23 mouse cellular contexts compared by ENCODE assay signal in genomic region chr11:43589530-43590072, GRCm38 (mm10). TPM values are rescaled to one million over a fixed set of nuclear protein-coding genes. Genes with fewer than 3 reads are reported as not detected.
A peak's percentile ranks its signal among the peaks of the same experiment; 100 is the strongest.
DNase-seq lines count a peak whose midpoint lies in the region; ATAC-seq lines count a peak whose summit lies in the region.
"Had no signal": no experiment of that assay in that cellular context is flagged by ENCODE, and none has a peak within 500 bp of the region (broad histone marks: within the 10 kb centered on the region; RNA-seq: fewer than 3 reads in every experiment).

No protein-coding gene starts in this region.

- H3K4me1 ChIP-seq in hindbrain, embryonic 12.5 days: peaks cover 8% of the 10 kb centered on the region; the same call in 1 of the 2 replicates
- H3K4me1 ChIP-seq in hindbrain, embryonic 14.5 days (replicated peaks; ENCODE audit: control insufficient read depth, insufficient read depth, low read length): no peaks in the 10 kb centered on the region; the same call in 1 of the 2 replicates
- peaks cover 4% of the 10 kb centered on the region; the same call in 1 of the 2 replicates for H3K4me1 ChIP-seq in midbrain, embryonic 13.5 days (replicated peaks)
- no peaks in the 10 kb centered on the region for H3K4me1 ChIP-seq in midbrain, embryonic 16.5 days (ENCODE audit: control insufficient read depth, insufficient read depth, low read length)
- H3K4me1 ChIP-seq in midbrain, embryonic 15.5 days: no peaks in the 10 kb centered on the region

- H3K27me3 ChIP-seq in hindbrain, embryonic 12.5 days: no peaks in the 10 kb centered on the region
- H3K27me3 ChIP-seq in hindbrain, embryonic 14.5 days (ENCODE audit: control insufficient read depth, insufficient read depth, low read length): no peaks in the 10 kb centered on the region
- no peaks in the 10 kb centered on the region for H3K27me3 ChIP-seq in midbrain, embryonic 13.5 days
- no peaks in the 10 kb centered on the region for H3K27me3 ChIP-seq in midbrain, embryonic 16.5 days (ENCODE audit: control insufficient read depth, insufficient read depth, low read depth, low read length)
- no peaks in the 10 kb centered on the region for H3K27me3 ChIP-seq in midbrain, embryonic 15.5 days (replicated peaks)

- H3K4me2 ChIP-seq in hindbrain, embryonic 12.5 days (replicated peaks): no peak overlapping the region
- H3K4me2 ChIP-seq in hindbrain, embryonic 14.5 days (replicated peaks): no peak overlapping the region
- no peak overlapping the region for H3K4me2 ChIP-seq in midbrain, embryonic 13.5 days (replicated peaks)
- H3K4me2 ChIP-seq in midbrain, embryonic 16.5 days (ENCODE audit: low read length): no peak overlapping the region
- no peak overlapping the region for H3K4me2 ChIP-seq in midbrain, embryonic 15.5 days

- peak; percentile 51; the same call in 1 of the 2 replicates for ATAC-seq in hindbrain, embryonic 12.5 days (ENCODE audit: low FRiP score)
- no peak for ATAC-seq in hindbrain, embryonic 14.5 days (ENCODE audit: low FRiP score)
- ATAC-seq in midbrain, embryonic 13.5 days: no peak
- ATAC-seq in midbrain, embryonic 16.5 days: no peak
- 0 out of 2 replicates have a peak, but pooled peaks have one; percentile 14 for ATAC-seq in midbrain, embryonic 15.5 days (replicated peaks)
- ATAC-seq: forebrain, embryonic 14.5 days had no signal

- peak overlapping the region; percentile 48; the same call in 1 of the 2 replicates for H3K27ac ChIP-seq in hindbrain, embryonic 12.5 days
- no peak overlapping the region for H3K27ac ChIP-seq in hindbrain, embryonic 14.5 days
- H3K27ac ChIP-seq in midbrain, embryonic 13.5 days: peak overlapping the region; percentile 27; the same call in 1 of the 2 replicates
- H3K27ac ChIP-seq in midbrain, embryonic 16.5 days (ENCODE audit: low read length): no peak overlapping the region
- no peak overlapping the region for H3K27ac ChIP-seq in midbrain, embryonic 15.5 days
- H3K27ac ChIP-seq: heart, embryonic 10.5 days; layer of hippocampus, adult 2 months; stomach, postnatal 0 days had no signal

- no peak overlapping the region for H3K4me3 ChIP-seq in hindbrain, embryonic 12.5 days
- no peak overlapping the region for H3K4me3 ChIP-seq in hindbrain, embryonic 14.5 days (replicated peaks; ENCODE audit: low read length)
- no peak overlapping the region for H3K4me3 ChIP-seq in midbrain, embryonic 13.5 days (replicated peaks)
- H3K4me3 ChIP-seq in midbrain, embryonic 16.5 days (ENCODE audit: low read depth, low read length): no peak overlapping the region
- H3K4me3 ChIP-seq in midbrain, embryonic 15.5 days: no peak overlapping the region
- H3K4me3 ChIP-seq: heart, embryonic 10.5 days; layer of hippocampus, adult 2 months had no signal

- H3K9ac ChIP-seq in hindbrain, embryonic 12.5 days: no peak overlapping the region
- no peak overlapping the region for H3K9ac ChIP-seq in hindbrain, embryonic 14.5 days
- H3K9ac ChIP-seq in midbrain, embryonic 13.5 days (replicated peaks): no peak overlapping the region
- no peak overlapping the region for H3K9ac ChIP-seq in midbrain, embryonic 16.5 days (ENCODE audit: low read depth, low read length)
- H3K9ac ChIP-seq in midbrain, embryonic 15.5 days: no peak overlapping the region

- no peak for DNase-seq in hindbrain, embryonic 14.5 days (ENCODE audit: low spot score)
- peak; percentile 64 for DNase-seq in embryo, embryonic 11 days
- no peak for DNase-seq in left cerebral cortex, adult 11 months (ENCODE audit: low spot score)
- DNase-seq: adrenal gland, postnatal 36 days; cerebellum, adult 11 months; cerebellum, adult 9-11 months; gastrocnemius, postnatal 10 days; kidney, adult 9 months; kidney, postnatal 14 days; lung, postnatal 14 days had no signal

- no peaks in the 10 kb centered on the region for H3K9me3 ChIP-seq in hindbrain, embryonic 12.5 days (replicated peaks)
- no peaks in the 10 kb centered on the region for H3K9me3 ChIP-seq in hindbrain, embryonic 14.5 days (ENCODE audit: control insufficient read depth, low read length)
- no peaks in the 10 kb centered on the region for H3K9me3 ChIP-seq in midbrain, embryonic 13.5 days
- H3K9me3 ChIP-seq in midbrain, embryonic 16.5 days (replicated peaks; ENCODE audit: control insufficient read depth, low read length, poor library complexity, severe bottlenecking): no peaks in the 10 kb centered on the region
- H3K9me3 ChIP-seq in midbrain, embryonic 15.5 days: no peaks in the 10 kb centered on the region
- H3K9me3 ChIP-seq: heart, embryonic 10.5 days had no signal

- WGBS in hindbrain, embryonic 12.5 days: 65% methylated on average over 6 of the region's 6 CpGs
- WGBS in hindbrain, embryonic 14.5 days: 56% methylated on average over 6 of the region's 6 CpGs
- WGBS in midbrain, embryonic 13.5 days: 64% methylated on average over 6 of the region's 6 CpGs
- WGBS in midbrain, embryonic 16.5 days: 63% methylated on average over 6 of the region's 6 CpGs
- 64% methylated on average over 6 of the region's 6 CpGs for WGBS in midbrain, embryonic 15.5 days

- H3K36me3 ChIP-seq in hindbrain, embryonic 12.5 days: peaks cover 31% of the 10 kb centered on the region
- peaks cover 15% of the 10 kb centered on the region for H3K36me3 ChIP-seq in hindbrain, embryonic 14.5 days (replicated peaks; ENCODE audit: control insufficient read depth, insufficient read depth)
- H3K36me3 ChIP-seq in midbrain, embryonic 13.5 days: peaks cover 23% of the 10 kb centered on the region
- no peaks in the 10 kb centered on the region; the same call in 1 of the 2 replicates for H3K36me3 ChIP-seq in midbrain, embryonic 16.5 days (ENCODE audit: control insufficient read depth, insufficient read depth, low read length)
- peaks cover 4% of the 10 kb centered on the region; the same call in 1 of the 2 replicates for H3K36me3 ChIP-seq in midbrain, embryonic 15.5 days (replicated peaks)

RNA-seq across cellular contexts. Expression of gene 4933415A04Rik, which starts 2.8 kb away (rescaled TPM):
- 6.5 and 8.1 TPM in 2 replicates for polyA plus RNA-seq in hindbrain, embryonic 12.5 days (2016; fragmentation: Nextera tagmentation; extraction: Ambion mirVana)
- 2.2 and 3.3 TPM in 2 replicates for polyA plus RNA-seq in hindbrain, embryonic 14.5 days (2014; fragmentation: Nextera tagmentation; extraction: Ambion mirVana)
- polyA plus RNA-seq in midbrain, embryonic 13.5 days (2015; fragmentation: Nextera tagmentation; extraction: Ambion mirVana): 6.6 and 7.2 TPM in 2 replicates
- 3.0 and 3.2 TPM in 2 replicates for polyA plus RNA-seq in midbrain, embryonic 16.5 days (2015; fragmentation: Nextera tagmentation; extraction: Ambion mirVana)
- 4.1 and 4.2 TPM in 2 replicates for polyA plus RNA-seq in midbrain, embryonic 15.5 days (2015; fragmentation: Nextera tagmentation; extraction: Ambion mirVana)
- polyA plus RNA-seq: liver, adult 2 months had no signal

RNA-seq across cellular contexts. Expression of gene Fabp6, which starts 11.7 kb away (rescaled TPM):
- not detected in 2 replicates for polyA plus RNA-seq in hindbrain, embryonic 12.5 days (2016; fragmentation: Nextera tagmentation; extraction: Ambion mirVana)
- not detected in 2 replicates for polyA plus RNA-seq in hindbrain, embryonic 14.5 days (2014; fragmentation: Nextera tagmentation; extraction: Ambion mirVana)
- not detected in 2 replicates for polyA plus RNA-seq in midbrain, embryonic 13.5 days (2015; fragmentation: Nextera tagmentation; extraction: Ambion mirVana)
- polyA plus RNA-seq in midbrain, embryonic 16.5 days (2015; fragmentation: Nextera tagmentation; extraction: Ambion mirVana): not detected in 2 replicates
- not detected in 2 replicates for polyA plus RNA-seq in midbrain, embryonic 15.5 days (2015; fragmentation: Nextera tagmentation; extraction: Ambion mirVana)
- polyA plus RNA-seq: embryonic facial prominence, embryonic 14.5 days; forebrain, embryonic 14.5 days; heart, embryonic 10.5 days; heart, postnatal 0 days; limb, embryonic 11.5 days; liver, adult 2 months; liver, embryonic 16.5 days had no signal

Comparison
In these comparisons a context has a peak if more than half of its experiments do, and no peak if none do; other contexts are left out.
1. ATAC-seq: peak in hindbrain, embryonic 12.5 days (single experiment) and midbrain, embryonic 15.5 days (single experiment); none in hindbrain, embryonic 14.5 days (single experiment), midbrain, embryonic 13.5 days (single experiment) and midbrain, embryonic 16.5 days (single experiment).
2. H3K27ac ChIP-seq: peak in hindbrain, embryonic 12.5 days (single experiment) and midbrain, embryonic 13.5 days (single experiment); none in hindbrain, embryonic 14.5 days (single experiment), midbrain, embryonic 16.5 days (single experiment) and midbrain, embryonic 15.5 days (single experiment).